Mouse (Mus musculus) liver, embryonic 15.5 days (tissue): ENCODE measurements around the gene Ssh2. TPM values are rescaled to one million over a fixed set of nuclear protein-coding genes. Genes with fewer than 3 reads are reported as not detected.

Experiments
- ATAC-seq: fragments of 200-750 bp; cut with Nextera tagmentation; 2 replicates; pipeline ENCODE4 v1.8.0; 2017; ENCODE audit warnings: moderate number of reproducible peaks, mild to moderate bottlenecking, moderate library complexity; ENCODE audit not compliant: insufficient read depth
- H3K27ac ChIP-seq: fragments of 300-500 bp; sonication (generic); replicated peaks from 2 replicates; pipeline ENCODE4 v1.5.1; 2015; ENCODE audit warnings: mild to moderate bottlenecking, inconsistent platforms
- H3K27me3 ChIP-seq: fragments of 300-500 bp; sonication (generic); 2 replicates; pipeline ENCODE4 v1.6.1; 2015; ENCODE audit warnings: mild to moderate bottlenecking, inconsistent platforms
- H3K36me3 ChIP-seq: fragments of 300-500 bp; sonication (generic); replicated peaks from 2 replicates; pipeline ENCODE4 v1.6.1; 2015; ENCODE audit warnings: moderate library complexity, mild to moderate bottlenecking, inconsistent platforms
- H3K4me1 ChIP-seq: fragments of 300-500 bp; sonication (generic); replicated peaks from 2 replicates; pipeline ENCODE4 v1.6.1; 2015; ENCODE audit warnings: inconsistent platforms
- H3K4me2 ChIP-seq: fragments of 300-500 bp; sonication (generic); 2 replicates; pipeline ENCODE4 v1.6.1; 2015; ENCODE audit warnings: moderate library complexity, mild to moderate bottlenecking, inconsistent platforms
- H3K4me3 ChIP-seq: fragments of 300-500 bp; sonication (generic); replicated peaks from 2 replicates; pipeline ENCODE4 v1.5.1; 2015; ENCODE audit warnings: mild to moderate bottlenecking, inconsistent platforms
- H3K9ac ChIP-seq: fragments of 300-500 bp; sonication (generic); 2 replicates; pipeline ENCODE4 v1.6.1; 2015; ENCODE audit warnings: moderate library complexity, mild to moderate bottlenecking, inconsistent platforms
- H3K9me3 ChIP-seq: fragments of 300-500 bp; sonication (generic); replicated peaks from 2 replicates; pipeline ENCODE4 v1.6.1; 2016; ENCODE audit warnings: inconsistent platforms
- WGBS: fragments of 180-500 bp; shearing (Covaris S2); methylation state at CpG from one replicate; pipeline ENCODE4 v1.1.7; 2015; ENCODE audit warnings: mixed read lengths; ENCODE audit not compliant: insufficient replicate concordance; 5-methylcytosine and 5-hydroxymethylcytosine counted together
- polyA plus RNA-seq: library from polyadenylated mRNA; unstranded; fragments of >200 nt; fragmentation: Nextera tagmentation; extraction: Ambion mirVana; gene quantifications from 2 replicates; pipeline ENCODE4 v1.2.1, GENCODE M21; 2015

The Ssh2 gene
- polyA plus RNA-seq, 1 experiment from 2014 or later, result 3.9 TPM

DNA sequence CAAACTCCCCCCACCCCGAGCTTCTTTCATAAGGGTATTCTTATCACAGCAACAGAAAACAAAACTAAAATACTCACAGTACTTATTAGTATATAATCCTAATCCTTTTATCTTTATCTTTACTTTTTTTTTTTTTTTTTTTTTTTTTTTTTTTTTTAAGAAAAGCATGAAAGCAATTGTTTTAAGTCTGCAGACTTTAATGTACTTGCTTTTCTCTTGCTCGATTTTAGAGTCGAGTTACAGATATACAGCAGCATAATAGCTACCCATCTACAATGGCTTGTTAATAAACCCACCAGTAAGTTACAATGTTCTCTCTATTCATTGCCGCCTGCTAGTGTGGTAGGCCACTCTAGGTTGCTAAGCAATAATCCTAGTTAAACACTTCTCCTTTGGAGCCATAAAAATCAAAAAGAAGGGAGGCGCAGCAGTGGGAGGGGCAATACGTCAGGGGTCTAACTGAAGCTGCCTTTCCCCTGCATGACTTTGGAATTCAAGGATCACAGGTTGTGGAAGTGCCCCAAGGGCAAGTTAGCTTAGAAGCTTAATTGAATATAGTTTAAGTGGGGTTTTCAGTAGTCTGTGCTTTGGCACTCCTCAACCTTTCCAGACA, 22.0 kb upstream of the Ssh2 start:
- 0 out of 2 replicates have a peak, but pooled peaks cover 14% of the 10 kb centered on the region for H3K4me1 ChIP-seq
- no peaks in the 10 kb centered on the region for H3K36me3 ChIP-seq
- WGBS, result 62% methylated on average over 6 of the region's 6 CpGs
- no peak overlapping the region for H3K4me3 ChIP-seq
- no peak overlapping the region for H3K4me2 ChIP-seq
- no peak overlapping the region for H3K27ac ChIP-seq
- no peaks in the 10 kb centered on the region for H3K27me3 ChIP-seq
- no peaks in the 10 kb centered on the region for H3K9me3 ChIP-seq
- no peak for ATAC-seq
- no peak overlapping the region for H3K9ac ChIP-seq

DNA sequence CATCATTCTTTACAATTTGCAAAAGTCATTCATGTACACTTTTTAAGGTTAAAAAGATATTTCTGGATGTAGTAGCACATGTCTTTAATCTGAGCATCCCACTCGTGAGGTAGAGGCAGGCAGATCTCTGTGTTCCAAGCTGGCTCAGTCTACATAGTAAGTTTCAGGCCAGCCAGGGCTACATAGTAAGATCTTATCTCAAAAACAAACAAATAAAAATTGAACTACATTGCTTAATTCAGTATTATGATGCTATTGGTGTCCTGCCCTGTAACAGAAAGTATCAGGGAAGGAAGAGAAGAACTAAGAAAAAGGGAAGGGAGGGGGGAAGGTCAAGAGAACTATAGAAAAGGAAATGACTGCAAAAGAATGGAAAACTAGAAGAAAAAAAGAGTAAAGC, 21.3 kb upstream of the Ssh2 start:
- H3K4me1 ChIP-seq, result 0 out of 2 replicates have a peak, but pooled peaks cover 14% of the 10 kb centered on the region
- H3K4me3 ChIP-seq, result no peak overlapping the region
- H3K27me3 ChIP-seq, result no peaks in the 10 kb centered on the region
- no peak overlapping the region for H3K9ac ChIP-seq
- no peak for ATAC-seq
- H3K27ac ChIP-seq, result no peak overlapping the region
- no peak overlapping the region for H3K4me2 ChIP-seq
- WGBS, result 45% methylated on average over 1 of the region's 1 CpGs
- H3K36me3 ChIP-seq, result no peaks in the 10 kb centered on the region
- H3K9me3 ChIP-seq, result no peaks in the 10 kb centered on the region

DNA sequence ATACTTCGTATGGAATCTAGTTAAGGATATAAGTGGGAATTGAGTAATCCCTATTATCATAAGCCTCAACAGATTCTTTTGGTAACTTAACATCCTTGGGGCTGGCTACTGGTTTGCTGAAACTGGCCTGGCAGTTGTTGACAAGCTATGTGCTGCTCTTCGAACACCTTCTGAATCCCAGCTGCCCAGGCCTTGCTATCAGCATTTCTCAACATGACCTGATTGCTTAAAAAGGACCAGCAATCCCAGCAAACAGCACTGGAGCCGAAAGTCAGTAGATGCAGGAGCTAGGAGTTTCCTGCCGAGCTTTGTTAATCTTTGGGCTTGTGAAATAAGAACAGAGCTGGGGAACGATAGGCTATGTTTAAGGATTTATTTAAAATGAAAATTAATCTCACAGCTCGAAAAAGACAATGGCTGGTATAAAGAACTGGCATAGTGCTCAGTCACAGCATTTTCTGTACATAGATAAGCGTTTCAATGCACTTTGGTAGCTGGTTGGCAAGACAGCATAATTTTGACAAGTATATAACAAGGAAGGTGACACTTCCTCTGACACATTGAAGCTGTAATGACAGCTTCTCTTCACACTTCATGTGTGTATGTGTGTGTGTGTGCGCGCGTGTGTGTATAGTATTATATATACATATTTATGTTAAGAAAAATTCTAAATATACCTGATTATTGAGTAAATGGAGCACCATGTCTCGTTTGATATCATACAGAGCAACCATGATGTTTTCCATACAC, 20.6 kb upstream of the Ssh2 start:
- Histone ChIP-seq H3K9me3 (no peaks in the 10 kb centered on the region), H3K4me3 (no peak overlapping the region), H3K9ac (no peak overlapping the region), H3K36me3 (no peaks in the 10 kb centered on the region), H3K27me3 (no peaks in the 10 kb centered on the region), H3K4me1 (0 out of 2 replicates have a peak, but pooled peaks cover 14% of the 10 kb centered on the region), H3K4me2 (no peak overlapping the region), H3K27ac (peak overlapping the region; percentile 38; the same call in 1 of the 2 replicates)
- no peak for ATAC-seq
- WGBS, result 60% methylated on average over 11 of the region's 11 CpGs

DNA sequence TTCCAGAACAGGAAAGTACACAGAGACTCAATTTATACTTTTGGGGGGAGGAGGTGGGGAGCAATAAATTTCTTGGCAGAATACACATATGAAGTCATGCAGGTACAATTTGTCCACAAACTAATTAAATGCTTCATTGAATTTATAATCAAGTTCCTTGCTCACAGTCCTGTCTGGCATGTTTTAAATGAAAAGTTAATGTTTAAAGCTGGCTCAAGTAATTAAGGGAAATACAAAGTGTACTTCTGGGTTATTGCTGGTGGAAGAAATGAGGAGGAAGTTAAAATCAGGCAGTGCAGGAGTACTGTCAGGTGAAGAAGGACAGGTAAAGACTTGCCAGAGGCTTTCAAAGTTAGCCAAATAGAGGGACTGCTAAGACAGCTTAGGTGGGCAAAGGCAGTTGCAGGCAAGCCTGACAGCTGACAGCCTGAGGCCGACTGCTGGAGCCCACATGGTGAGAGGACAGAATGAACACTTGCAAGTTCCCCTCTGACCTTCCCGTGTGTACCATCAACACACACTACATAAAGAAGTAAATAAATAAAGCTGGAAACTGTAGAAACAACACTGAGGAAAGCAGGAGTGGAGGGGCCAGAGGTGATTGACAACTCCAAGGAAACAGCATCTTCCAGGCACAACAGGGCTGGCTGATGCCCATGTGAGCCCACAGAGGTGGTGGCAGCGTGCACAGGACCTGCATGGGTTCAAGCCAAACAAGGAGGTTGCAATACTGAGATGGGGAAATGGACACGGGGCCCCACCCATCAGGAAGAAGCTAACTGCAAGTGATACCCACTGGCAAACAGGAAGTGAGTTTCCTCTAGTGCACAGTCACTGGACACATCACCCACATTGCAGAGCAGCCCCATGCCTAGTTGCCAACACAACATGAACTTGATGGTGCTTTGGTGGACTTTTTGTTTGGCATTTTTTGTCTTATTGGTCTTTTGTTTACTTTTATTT, 19.6 kb upstream of the Ssh2 start:
- Histone ChIP-seq H3K9ac (no peak overlapping the region), H3K4me3 (no peak overlapping the region), H3K4me1 (0 out of 2 replicates have a peak, but pooled peaks cover 15% of the 10 kb centered on the region), H3K27me3 (no peaks in the 10 kb centered on the region), H3K4me2 (no peak overlapping the region), H3K36me3 (no peaks in the 10 kb centered on the region), H3K9me3 (no peaks in the 10 kb centered on the region), H3K27ac (peak overlapping the region; percentile 38; the same call in 1 of the 2 replicates)
- 12% methylated on average over 4 of the region's 4 CpGs for WGBS
- no peak for ATAC-seq

DNA sequence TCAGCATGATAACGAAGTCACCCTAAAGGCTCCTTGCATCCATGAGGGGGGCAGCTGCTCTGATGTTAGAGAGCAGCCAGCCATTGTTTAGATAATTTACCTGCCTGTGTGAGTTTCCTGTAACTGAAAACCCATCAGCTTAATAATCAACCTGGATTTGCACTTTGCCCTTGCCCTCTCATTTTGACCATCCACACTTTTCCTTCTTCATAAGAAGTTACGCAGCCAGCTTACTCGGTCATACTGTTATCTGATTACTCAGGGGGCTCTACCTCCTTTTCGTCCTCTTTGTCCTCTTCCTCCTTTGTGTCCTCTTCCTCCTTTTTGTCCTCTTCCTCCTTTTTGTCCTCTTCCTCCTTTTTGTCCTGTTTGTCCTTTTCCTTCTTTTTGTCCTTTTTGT, 16.5 kb upstream of the Ssh2 start:
- Histone ChIP-seq H3K27me3 (no peaks in the 10 kb centered on the region), H3K4me3 (no peak overlapping the region), H3K4me1 (0 out of 2 replicates have a peak, but pooled peaks cover 8% of the 10 kb centered on the region), H3K4me2 (peak overlapping the region; percentile 8; the same call in 1 of the 2 replicates), H3K9ac (no peak overlapping the region), H3K9me3 (no peaks in the 10 kb centered on the region), H3K27ac (0 out of 2 replicates have a peak overlapping the region, but pooled peaks have one; percentile 2), H3K36me3 (no peaks in the 10 kb centered on the region)
- no peak for ATAC-seq
- 28% methylated on average over 4 of the region's 4 CpGs for WGBS

DNA sequence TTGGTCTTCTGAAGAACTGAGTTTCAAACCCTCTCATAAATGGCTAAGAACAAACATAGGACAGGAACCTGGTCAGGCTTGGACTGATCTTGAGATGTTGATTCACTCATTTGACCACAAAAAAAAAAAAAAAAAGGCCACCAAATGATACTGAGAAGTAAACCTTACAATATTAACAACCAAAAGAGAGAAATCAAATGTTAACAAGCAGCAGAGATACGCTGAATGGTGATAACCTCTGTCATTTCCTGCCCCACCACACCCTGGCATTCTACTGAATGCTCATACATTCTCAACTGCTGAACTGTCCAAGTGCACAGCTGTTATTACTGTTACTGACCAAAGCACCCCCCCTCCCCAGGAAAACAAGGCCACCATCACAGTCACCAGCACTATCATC, 15.4 kb upstream of the Ssh2 start:
- H3K9ac ChIP-seq, result no peak overlapping the region
- 4% methylated on average over 1 of the region's 1 CpGs for WGBS
- H3K4me2 ChIP-seq, result no peak overlapping the region

DNA sequence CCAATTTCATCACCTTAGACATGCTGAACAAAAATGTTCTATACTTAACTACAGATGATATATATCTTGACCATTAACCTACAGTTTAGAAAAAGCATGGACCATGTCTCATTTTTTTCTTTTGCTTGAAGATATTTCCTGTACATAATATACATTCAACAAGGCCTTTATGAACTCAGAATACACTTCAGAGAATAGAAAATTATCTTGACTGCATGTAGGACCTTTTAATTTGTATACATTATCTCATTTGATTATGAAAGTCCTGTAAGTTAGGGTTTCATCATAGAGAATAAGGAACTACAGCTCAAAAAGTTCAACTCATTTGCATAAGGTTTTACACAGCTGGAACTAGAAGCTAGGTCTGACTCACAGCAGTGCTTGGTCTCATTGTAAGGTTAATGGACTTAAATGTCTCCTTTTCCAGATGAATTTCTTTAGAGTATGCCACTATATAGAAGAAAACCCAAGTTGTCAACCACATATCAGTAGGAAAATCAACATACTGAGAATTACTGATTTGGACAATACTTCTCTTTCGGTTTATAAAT, 1.9 kb upstream of the Ssh2 start:
- Histone ChIP-seq H3K9me3 (no peaks in the 10 kb centered on the region), H3K27ac (no peak overlapping the region), H3K4me1 (peaks cover 26% of the 10 kb centered on the region), H3K36me3 (no peaks in the 10 kb centered on the region), H3K4me2 (peak overlapping the region; percentile 98; the same call in 1 of the 2 replicates), H3K27me3 (no peaks in the 10 kb centered on the region), H3K9ac (no peak overlapping the region), H3K4me3 (no peak overlapping the region)
- no peak for ATAC-seq
- 87% methylated on average over 1 of the region's 1 CpGs for WGBS

More for the DNA sequence above, 15.4 kb upstream of the Ssh2 start:
- H3K27me3 ChIP-seq, result no peaks in the 10 kb centered on the region
- 0 out of 2 replicates have a peak, but pooled peaks cover 6% of the 10 kb centered on the region for H3K4me1 ChIP-seq
- H3K9me3 ChIP-seq, result no peaks in the 10 kb centered on the region
- no peak overlapping the region for H3K27ac ChIP-seq
- no peak for ATAC-seq
- no peak overlapping the region for H3K4me3 ChIP-seq
- H3K36me3 ChIP-seq, result no peaks in the 10 kb centered on the region

DNA sequence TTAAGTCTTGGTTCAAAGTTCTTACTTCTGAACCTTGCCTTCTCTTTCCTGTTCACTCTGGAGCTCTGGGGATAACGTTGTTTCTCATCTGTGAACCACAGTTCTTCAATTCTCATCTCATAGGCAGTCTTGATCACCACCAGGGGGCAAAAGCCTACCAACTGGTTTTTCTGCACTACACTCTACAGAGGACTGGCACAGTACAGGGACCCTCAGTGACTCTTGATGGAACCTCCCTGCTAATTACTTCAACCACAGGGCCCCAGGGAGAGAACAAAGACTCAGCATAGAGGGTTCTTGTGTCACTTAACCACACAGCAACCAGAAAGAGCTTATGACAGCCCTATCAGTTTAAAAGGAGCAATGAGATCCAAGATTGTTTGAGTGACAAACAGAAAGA, 1.3 kb upstream of the Ssh2 start:
- Histone ChIP-seq H3K27me3 (no peaks in the 10 kb centered on the region), H3K9ac (no peak overlapping the region), H3K27ac (no peak overlapping the region), H3K4me2 (peak overlapping the region; percentile 98), H3K4me1 (peaks cover 26% of the 10 kb centered on the region), H3K9me3 (no peaks in the 10 kb centered on the region), H3K4me3 (no peak overlapping the region; the same call in 1 of the 2 replicates), H3K36me3 (no peaks in the 10 kb centered on the region)
- ATAC-seq, result no peak
- 2% methylated on average over 1 of the region's 1 CpGs for WGBS

DNA sequence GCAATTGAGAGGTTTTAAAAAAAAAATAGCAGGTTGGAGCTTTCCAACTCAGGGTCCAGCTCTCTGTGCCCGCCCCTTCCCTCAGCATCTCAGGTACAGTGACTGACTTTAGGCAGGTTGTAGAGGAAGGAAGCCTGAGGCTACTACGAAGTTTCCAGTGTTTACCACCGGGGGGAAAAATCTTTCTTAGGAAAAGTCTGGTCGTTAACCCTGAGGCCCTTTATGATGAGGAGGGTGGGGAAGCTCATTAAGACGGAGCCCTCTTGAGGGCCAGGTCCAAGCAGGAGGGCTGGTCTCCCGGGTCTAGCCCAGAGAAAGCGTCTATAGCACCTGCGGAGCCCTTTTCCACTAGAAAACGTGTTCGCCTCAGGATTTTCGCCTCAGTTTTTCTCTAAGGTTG, 604 bp upstream of the Ssh2 start:
- ATAC-seq, result no peak
- Histone ChIP-seq H3K4me1 (peaks cover 26% of the 10 kb centered on the region), H3K36me3 (no peaks in the 10 kb centered on the region), H3K27me3 (no peaks in the 10 kb centered on the region), H3K9me3 (no peaks in the 10 kb centered on the region), H3K4me3 (peak overlapping the region; percentile 95), H3K4me2 (peak overlapping the region; percentile 98), H3K9ac (peak overlapping the region; percentile 98), H3K27ac (peak overlapping the region; percentile 93)
- WGBS, result 2% methylated on average over 11 of the region's 11 CpGs

DNA sequence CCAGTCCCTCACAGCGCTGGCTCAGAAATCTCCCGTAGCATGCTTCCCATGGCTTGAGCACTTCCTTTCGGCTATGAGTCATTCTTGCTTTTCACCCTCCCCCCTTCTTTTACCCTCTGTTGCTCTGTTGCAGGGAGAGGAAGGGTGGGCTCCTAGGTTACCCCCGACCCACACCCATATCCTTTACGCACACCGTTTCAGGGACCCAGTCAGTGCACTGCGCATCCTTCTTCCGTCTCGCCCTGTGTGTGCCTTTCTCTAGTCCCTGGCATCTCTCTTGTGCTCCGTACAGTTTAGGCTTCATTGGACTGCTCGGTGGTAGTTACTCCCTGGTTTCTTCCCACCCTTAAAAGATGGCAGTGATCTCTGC, 659 bp downstream of the Ssh2 start:
- no peaks in the 10 kb centered on the region for H3K36me3 ChIP-seq
- 2% methylated on average over 11 of the region's 11 CpGs for WGBS
- ATAC-seq, result peak; percentile 48; the same call in 1 of the 2 replicates
- no peaks in the 10 kb centered on the region for H3K9me3 ChIP-seq
- peak overlapping the region; percentile 98 for H3K4me2 ChIP-seq
- H3K4me3 ChIP-seq, result peak overlapping the region; percentile 95
- H3K9ac ChIP-seq, result peak overlapping the region; percentile 98
- no peaks in the 10 kb centered on the region for H3K27me3 ChIP-seq
- peaks cover 26% of the 10 kb centered on the region for H3K4me1 ChIP-seq
- H3K27ac ChIP-seq, result peak overlapping the region; percentile 93
